Mouse (Mus musculus) ES-Bruce4 (cell line): ENCODE measurements around the gene C1qc. TPM values are rescaled to one million over a fixed set of nuclear protein-coding genes. Genes with fewer than 3 reads are reported as not detected.

Experiments
- H3K27ac ChIP-seq: 2 replicates; pipeline ENCODE4 v1.5.1; 2012; ENCODE audit warnings: low read length, inconsistent platforms; ENCODE audit not compliant: insufficient read depth
- H3K27me3 ChIP-seq: 2 replicates; pipeline ENCODE4 v1.6.1; 2012; ENCODE audit warnings: mild to moderate bottlenecking, low read length, inconsistent platforms; ENCODE audit not compliant: control insufficient read depth, poor library complexity, insufficient read depth, severe bottlenecking
- H3K36me3 ChIP-seq: 2 replicates; pipeline ENCODE4 v1.6.1; 2012; ENCODE audit warnings: inconsistent platforms, mild to moderate bottlenecking, low read length, moderate library complexity; ENCODE audit not compliant: control insufficient read depth, poor library complexity, insufficient read depth, severe bottlenecking
- H3K4me1 ChIP-seq: one replicate; pipeline ENCODE4 v1.8.1; 2011; ENCODE audit warnings: low read length; ENCODE audit not compliant: control insufficient read depth, insufficient read depth
- H3K4me3 ChIP-seq: 2 replicates; pipeline ENCODE4 v1.5.1; 2011; ENCODE audit warnings: low read depth, mild to moderate bottlenecking, low read length
- H3K9ac ChIP-seq: 2 replicates; pipeline ENCODE4 v1.6.1; 2012; ENCODE audit warnings: low read depth, mild to moderate bottlenecking, inconsistent platforms; ENCODE audit not compliant: poor library complexity, severe bottlenecking
- H3K9me3 ChIP-seq: replicated peaks from 2 replicates; pipeline ENCODE4 v1.6.1; 2012; ENCODE audit warnings: mild to moderate bottlenecking, low read length, inconsistent platforms; ENCODE audit not compliant: control insufficient read depth, poor library complexity, insufficient read depth, severe bottlenecking
- CTCF ChIP-seq: IDR thresholded peaks from one replicate; pipeline ENCODE4 v1.8.1; 2011; ENCODE audit warnings: low read depth, low read length
- EP300 ChIP-seq: IDR thresholded peaks from 2 replicates; pipeline ENCODE4 v1.6.1; 2011; ENCODE audit warnings: low read depth, low read length; ENCODE audit not compliant: insufficient read depth
- POLR2A ChIP-seq: IDR thresholded peaks from one replicate; pipeline ENCODE4 v1.8.1; 2011; ENCODE audit warnings: low read length; ENCODE audit not compliant: insufficient read depth
- polyA plus RNA-seq: library from polyadenylated mRNA; stranded (reverse); fragments of >200 nt; gene quantifications from 2 replicates; pipeline ENCODE4 v1.2.4, GENCODE M21; 2011; ENCODE audit warnings: low read depth; ENCODE audit not compliant: missing spikeins, insufficient read depth, insufficient read length

Gene C1qc
- polyA plus RNA-seq, 1 experiment: not detected

- no peak overlapping the region for H3K27ac ChIP-seq
- no peak overlapping the region for H3K4me3 ChIP-seq
- H3K36me3 ChIP-seq: no peaks in the 10 kb centered on the region
- H3K9me3 ChIP-seq: no peaks in the 10 kb centered on the region
- H3K4me1 ChIP-seq: no peaks in the 10 kb centered on the region
- H3K9ac ChIP-seq: no peak overlapping the region
- TF ChIP-seq EP300 (no peak), CTCF (peak; percentile 78)
- H3K27me3 ChIP-seq: no peaks in the 10 kb centered on the region
Measured at GRCm38 (mm10) chr4:136855081-136855480, 37.8 kb downstream of the C1qc start.

GRCm38 (mm10) chr4:136852989-136853388 lies 39.9 kb downstream of the C1qc start:
- H3K9ac ChIP-seq: no peak overlapping the region
- no peak overlapping the region for H3K27ac ChIP-seq
- no peaks in the 10 kb centered on the region for H3K9me3 ChIP-seq
- H3K4me1 ChIP-seq: no peaks in the 10 kb centered on the region
- H3K27me3 ChIP-seq: no peaks in the 10 kb centered on the region
- no peak overlapping the region for H3K4me3 ChIP-seq
- no peaks in the 10 kb centered on the region for H3K36me3 ChIP-seq
- TF ChIP-seq POLR2A: no peak
- no peak for TF ChIP-seq EP300
- no peak for TF ChIP-seq CTCF

GRCm38 (mm10) chr4:136852119-136852518 lies 40.7 kb downstream of the C1qc start:
- TF ChIP-seq POLR2A (no peak), EP300 (no peak), CTCF (no peak)

GRCm38 (mm10) chr4:136848565-136848964 lies 44.3 kb downstream of the C1qc start:
- Histone ChIP-seq H3K4me3 (no peak overlapping the region), H3K9me3 (no peaks in the 10 kb centered on the region), H3K4me1 (no peaks in the 10 kb centered on the region), H3K9ac (no peak overlapping the region), H3K36me3 (no peaks in the 10 kb centered on the region), H3K27me3 (no peaks in the 10 kb centered on the region), H3K27ac (no peak overlapping the region)
- no peak for TF ChIP-seq POLR2A
- no peak for TF ChIP-seq CTCF
- TF ChIP-seq EP300: no peak

More at GRCm38 (mm10) chr4:136852119-136852518, 40.7 kb downstream of the C1qc start:
- no peak overlapping the region for H3K27ac ChIP-seq
- no peaks in the 10 kb centered on the region for H3K9me3 ChIP-seq
- H3K4me1 ChIP-seq: no peaks in the 10 kb centered on the region
- no peak overlapping the region for H3K9ac ChIP-seq
- no peaks in the 10 kb centered on the region for H3K27me3 ChIP-seq
- H3K36me3 ChIP-seq: no peaks in the 10 kb centered on the region
- H3K4me3 ChIP-seq: no peak overlapping the region

GRCm38 (mm10) chr4:136847166-136847565 lies 45.7 kb downstream of the C1qc start:
- no peak for TF ChIP-seq POLR2A
- no peak for TF ChIP-seq CTCF
- TF ChIP-seq EP300: no peak
- no peak overlapping the region for H3K4me3 ChIP-seq
- no peaks in the 10 kb centered on the region for H3K36me3 ChIP-seq
- H3K27ac ChIP-seq: no peak overlapping the region
- H3K4me1 ChIP-seq: no peaks in the 10 kb centered on the region
- no peak overlapping the region for H3K9ac ChIP-seq
- no peaks in the 10 kb centered on the region for H3K27me3 ChIP-seq
- H3K9me3 ChIP-seq: no peaks in the 10 kb centered on the region

- H3K9me3 ChIP-seq: no peaks in the 10 kb centered on the region
- H3K4me3 ChIP-seq: no peak overlapping the region
- H3K4me1 ChIP-seq: peaks cover 4% of the 10 kb centered on the region
- H3K9ac ChIP-seq: no peak overlapping the region
- H3K27me3 ChIP-seq: no peaks in the 10 kb centered on the region
- no peak overlapping the region for H3K27ac ChIP-seq
- no peaks in the 10 kb centered on the region for H3K36me3 ChIP-seq
- TF ChIP-seq CTCF (no peak), EP300 (no peak), POLR2A (no peak)
Measured at GRCm38 (mm10) chr4:136842802-136843201, 50.1 kb downstream of the C1qc start.

- H3K4me3 ChIP-seq: no peak overlapping the region
- H3K9me3 ChIP-seq: no peaks in the 10 kb centered on the region
- H3K4me1 ChIP-seq: peaks cover 4% of the 10 kb centered on the region
- no peak for TF ChIP-seq POLR2A
- no peak for TF ChIP-seq CTCF
- no peak for TF ChIP-seq EP300
- no peaks in the 10 kb centered on the region for H3K36me3 ChIP-seq
- no peak overlapping the region for H3K27ac ChIP-seq
- no peak overlapping the region for H3K9ac ChIP-seq
- H3K27me3 ChIP-seq: no peaks in the 10 kb centered on the region
Measured at GRCm38 (mm10) chr4:136842033-136842432, 50.8 kb downstream of the C1qc start.
